Mouse (Mus musculus): ENCODE measurements around the gene Slc27a1.

Slc27a1 gene

GRCm38 (mm10) chr8:71580201-71580600 is 11.5 kb downstream of the Slc27a1 start:
- DNase-seq (ENCODE audit: low read depth, low spot score) = no peak

GRCm38 (mm10) chr8:71586891-71587290 is 18.2 kb downstream of the Slc27a1 start:
- DNase-seq (ENCODE audit: low read depth, low spot score) = no peak

DNA sequence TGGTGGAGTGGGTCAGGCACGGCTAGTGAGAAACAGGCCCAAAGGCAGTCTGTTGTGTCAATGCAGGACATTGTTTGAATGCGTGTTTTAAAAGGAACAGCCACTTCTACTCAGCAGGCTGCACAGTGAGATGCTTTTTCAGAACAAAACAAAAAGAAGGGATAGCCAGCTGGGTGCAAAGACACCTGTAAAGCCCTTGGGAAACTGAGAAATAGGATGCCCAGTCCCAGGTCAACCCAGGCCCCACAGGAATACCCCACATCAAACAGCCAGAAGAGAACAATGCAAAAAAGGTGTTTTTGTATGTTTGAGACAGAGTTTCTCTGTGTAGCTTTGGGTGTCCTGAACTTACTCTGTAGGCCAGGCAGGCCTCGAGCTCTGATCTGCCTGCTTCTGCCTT is 20.1 kb downstream of the Slc27a1 start:
- no peak for DNase-seq (ENCODE audit: low read depth, low spot score)

- no peak for DNase-seq (ENCODE audit: low read depth, low spot score)
These were observed 22.3 kb downstream of the Slc27a1 start for GRCm38 (mm10) chr8:71591017-71591416.

- DNase-seq (ENCODE audit: low read depth, low spot score) = peak; percentile 89
These were observed 23.0 kb downstream of the Slc27a1 start, which contains the start of gene Pgls for GRCm38 (mm10) chr8:71591471-71592373. Pgls (plus strand) TSS chr8:71592176.

DNA sequence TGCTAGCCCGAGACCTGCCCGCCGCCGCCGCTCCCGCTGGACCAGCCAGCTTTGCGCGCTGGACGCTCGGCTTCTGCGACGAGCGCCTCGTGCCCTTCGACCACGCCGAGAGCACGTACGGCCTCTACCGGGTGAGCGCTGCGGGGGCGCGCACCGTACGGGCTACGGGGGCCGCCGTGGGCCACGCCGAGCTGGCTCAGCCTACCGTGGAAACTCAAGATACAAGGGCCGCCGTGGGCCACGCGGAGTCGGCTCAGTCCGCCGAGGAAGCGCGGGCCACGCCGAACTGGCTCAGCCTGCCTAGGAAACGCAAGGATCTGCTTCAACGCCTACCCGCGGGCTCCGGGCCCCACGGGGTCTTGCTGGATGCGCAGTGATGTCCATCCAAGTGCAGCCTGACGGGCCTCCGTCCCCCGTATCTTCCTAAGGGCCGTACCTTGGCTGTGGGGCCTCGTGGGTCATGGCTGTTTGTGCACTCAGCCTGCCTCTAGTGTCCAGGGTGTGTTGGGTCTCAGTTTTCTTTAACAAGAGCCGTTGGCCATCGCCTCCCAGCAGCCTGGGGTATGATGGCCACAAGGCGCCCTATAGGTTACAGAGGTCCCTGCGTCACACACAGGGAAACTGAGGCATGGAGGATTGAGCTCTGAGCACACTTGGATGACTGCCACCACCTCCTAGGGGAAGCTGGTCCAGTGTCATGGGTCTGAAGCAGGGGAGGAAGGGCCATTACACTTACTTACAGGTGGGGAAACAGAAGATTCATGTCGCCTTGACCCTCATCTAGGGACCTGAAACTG is 23.9 kb downstream of the Slc27a1 start:
- no peak for DNase-seq (ENCODE audit: low read depth, low spot score)

DNA sequence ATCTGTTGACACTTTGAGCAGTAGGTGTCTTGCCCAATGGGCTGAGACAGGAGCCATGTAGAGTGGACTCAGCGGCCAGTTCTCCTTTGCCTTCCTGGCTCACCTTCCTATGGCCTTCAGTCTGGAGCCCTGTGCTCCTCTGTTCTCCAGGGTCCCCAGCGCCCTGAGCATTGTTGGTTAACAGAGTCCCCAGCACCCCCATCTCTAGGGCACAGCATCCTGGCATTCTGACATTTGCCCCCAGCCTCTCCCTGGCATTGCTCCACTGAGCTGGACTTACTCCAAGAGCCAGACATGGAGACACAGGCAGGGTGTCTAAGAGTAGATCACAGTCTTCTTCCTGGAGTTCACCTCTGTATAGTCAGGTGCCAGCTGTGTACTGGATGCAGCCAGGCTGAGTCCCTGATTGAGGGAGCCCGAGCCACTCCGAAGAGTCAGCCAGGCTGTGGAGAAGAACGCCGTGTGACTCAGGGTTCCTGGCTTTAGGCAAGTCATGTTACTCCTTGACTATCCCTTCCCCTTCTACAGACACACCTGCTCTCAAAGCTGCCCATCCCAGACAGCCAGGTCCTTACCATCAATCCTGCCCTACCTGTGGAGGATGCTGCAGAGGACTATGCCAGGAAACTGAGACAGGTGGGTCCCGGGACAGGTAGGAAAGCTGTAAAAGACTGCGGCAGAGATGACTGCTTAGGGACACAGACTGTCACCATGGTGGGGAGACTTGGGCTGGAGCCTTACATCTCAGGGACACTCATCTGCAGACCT is 25.1 kb downstream of the Slc27a1 start:
- DNase-seq (ENCODE audit: low read depth, low spot score) = no peak

DNA sequence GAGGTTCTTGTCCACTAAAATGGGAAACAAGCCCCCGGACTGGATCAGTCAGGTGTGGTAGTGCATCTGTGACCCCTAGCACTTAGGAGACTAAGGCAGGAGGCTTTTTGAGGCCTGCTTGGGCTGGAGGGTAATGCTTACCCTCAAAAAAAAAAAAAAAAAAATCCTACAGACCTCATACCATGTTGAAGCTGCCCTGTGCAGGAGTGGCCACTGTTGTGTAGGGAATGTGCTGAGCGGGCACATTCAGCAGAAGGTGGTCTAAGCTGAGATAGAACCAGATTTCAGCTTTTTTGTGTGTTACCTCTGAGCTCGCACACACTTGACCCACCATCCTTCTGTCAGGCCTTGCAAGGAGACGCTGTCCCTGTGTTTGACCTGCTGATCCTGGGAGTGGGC is 25.6 kb downstream of the Slc27a1 start:
- no peak for DNase-seq (ENCODE audit: low read depth, low spot score)

- DNase-seq (ENCODE audit: low read depth, low spot score) = peak; percentile 66
These were observed 27.2 kb downstream of the Slc27a1 start for GRCm38 (mm10) chr8:71595862-71596261.

GRCm38 (mm10) chr8:71596384-71596783 is 27.7 kb downstream of the Slc27a1 start:
- no peak for DNase-seq (ENCODE audit: low read depth, low spot score)

DNA sequence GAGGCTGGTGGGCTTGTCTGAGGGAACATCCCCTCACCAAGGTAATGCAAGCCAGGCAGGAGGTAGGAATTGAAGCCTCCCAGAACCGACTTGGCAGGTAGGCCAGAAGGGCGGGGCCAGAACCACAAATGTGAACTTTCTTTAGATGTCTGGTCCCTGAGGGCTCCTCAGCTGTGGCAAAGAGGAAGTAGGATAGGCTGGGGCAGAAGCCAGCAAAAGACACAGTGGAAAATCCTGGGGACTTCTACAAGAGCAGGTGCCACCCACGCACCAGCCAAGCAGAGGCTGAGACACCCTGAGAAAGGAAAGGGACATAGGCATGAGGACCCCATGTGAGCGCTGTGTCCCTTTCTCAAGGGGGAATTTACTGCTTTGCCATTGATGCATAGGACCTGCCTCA is 28.1 kb downstream of the Slc27a1 start:
- no peak for DNase-seq (ENCODE audit: low read depth, low spot score)

- no peak for DNase-seq (ENCODE audit: low read depth, low spot score)
These were observed 28.8 kb downstream of the Slc27a1 start, which contains the start of gene Fam129c for GRCm38 (mm10) chr8:71597451-71597850. Fam129c (plus strand) TSS chr8:71597648.

DNA sequence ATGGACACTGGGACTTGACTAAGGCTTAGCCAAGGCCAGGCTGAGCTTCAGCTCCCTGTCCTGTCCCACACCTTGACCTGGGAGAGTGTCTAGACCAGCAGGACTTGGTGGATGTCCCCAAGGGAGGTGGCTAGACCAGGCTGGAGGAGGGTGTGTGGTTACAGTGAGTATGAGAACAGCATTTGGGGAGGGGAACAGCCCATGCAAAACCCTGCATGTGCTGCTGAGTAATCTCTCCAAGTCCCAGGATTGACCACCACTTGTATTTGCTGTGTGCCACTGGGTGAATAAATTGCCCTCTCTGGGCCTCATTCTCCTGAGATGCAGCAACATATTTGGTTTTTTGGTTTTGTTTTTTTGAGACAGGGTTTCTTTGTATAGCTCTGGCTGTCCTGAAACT is 29.7 kb downstream of the Slc27a1 start:
- DNase-seq (ENCODE audit: low read depth, low spot score) = no peak

DNA sequence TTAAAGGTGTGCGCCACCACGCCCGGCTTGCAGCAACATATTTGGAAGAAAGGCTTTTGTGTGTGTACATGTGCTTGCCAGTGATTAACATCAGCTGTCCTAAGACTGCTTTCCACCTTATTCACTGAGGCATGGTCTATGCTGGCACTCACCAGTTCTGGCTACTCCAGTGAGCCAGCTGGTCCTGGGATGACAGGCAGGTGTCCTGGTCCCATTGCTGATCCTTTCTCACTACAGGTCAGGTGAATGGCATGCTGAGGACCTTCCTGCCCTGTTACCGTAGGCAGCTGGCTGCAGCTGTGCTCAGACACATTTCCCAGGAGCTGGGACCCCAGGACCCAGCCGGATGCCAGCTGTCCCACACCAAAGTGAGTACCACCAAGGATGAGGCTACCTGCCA is 30.2 kb downstream of the Slc27a1 start:
- DNase-seq (ENCODE audit: low read depth, low spot score) = no peak

GRCm38 (mm10) chr8:71601939-71602665 is 33.4 kb downstream of the Slc27a1 start:
- DNase-seq (ENCODE audit: low read depth, low spot score) = peak; percentile 7

- peak; percentile 46 for DNase-seq (ENCODE audit: low read depth, low spot score)
These were observed 34.1 kb downstream of the Slc27a1 start for GRCm38 (mm10) chr8:71602666-71603334.

GRCm38 (mm10) chr8:71604021-71604420 is 35.3 kb downstream of the Slc27a1 start:
- DNase-seq (ENCODE audit: low read depth, low spot score) = no peak

DNA sequence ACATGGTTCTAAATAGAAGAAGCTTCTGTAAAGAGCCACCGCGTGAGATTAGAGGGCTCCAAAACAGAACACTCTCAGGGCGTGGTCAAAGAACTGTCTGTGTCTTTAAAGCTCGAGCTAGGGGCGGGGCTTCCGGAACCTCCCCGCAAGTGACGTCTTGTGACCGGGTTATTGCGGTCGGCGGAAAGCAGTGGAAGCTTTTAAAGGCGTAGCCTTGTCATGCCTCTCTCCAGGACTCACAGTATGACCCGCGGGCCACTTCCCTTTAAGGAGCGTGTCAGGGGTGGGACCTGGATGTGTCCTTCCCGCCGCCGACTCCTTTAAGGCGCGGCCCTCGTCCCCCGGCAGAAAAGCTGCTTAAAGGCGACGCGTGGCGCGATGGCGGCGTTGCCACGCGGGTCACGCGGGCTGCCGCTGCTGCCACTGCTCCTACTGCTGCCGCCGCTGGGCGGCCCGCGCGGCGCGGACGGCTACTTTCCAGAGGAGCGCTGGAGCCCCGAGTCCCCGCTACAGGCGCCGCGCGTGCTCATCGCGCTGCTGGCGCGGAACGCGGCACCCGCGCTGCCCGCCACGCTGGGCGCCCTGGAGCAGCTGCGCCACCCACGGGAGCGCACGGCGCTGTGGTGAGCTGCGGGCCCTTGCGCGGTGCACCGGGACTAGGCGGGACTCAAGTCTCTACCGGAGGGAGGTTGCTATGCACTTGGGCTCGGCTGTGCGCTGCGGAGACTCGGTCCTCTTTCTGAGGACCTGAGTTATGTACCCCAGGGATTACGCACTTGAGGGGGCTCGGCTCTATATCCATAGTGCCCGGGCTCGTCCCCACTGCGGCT is 42.4 kb downstream of the Slc27a1 start, which contains the start of gene Colgalt1:
Gene Colgalt1 (plus strand): TSS at position 177 of the 830 bp plus-strand sequence.
- peak; percentile 96 for DNase-seq (ENCODE audit: low read depth, low spot score)

GRCm38 (mm10) chr8:71612141-71612540 is 43.5 kb downstream of the Slc27a1 start:
- DNase-seq (ENCODE audit: low read depth, low spot score) = no peak
